Mouse (Mus musculus) c-Kit-positive CD71-positive TER-119-positive erythroid progenitor cells, embryonic 14.5 days (primary cell): ENCODE data around the gene Vmn1r36.
"Not testable (repeated sequence)": the region's sequence is repeated elsewhere in the genome, so short reads cannot be mapped to it uniquely, and the experiment has no call there.

Experiments used
- DNase-seq: peaks from one replicate; pipeline ENCODE4 v3.0.0-alpha.2; 2013; ENCODE audit warnings: low spot score

Vmn1r36 gene

DNA sequence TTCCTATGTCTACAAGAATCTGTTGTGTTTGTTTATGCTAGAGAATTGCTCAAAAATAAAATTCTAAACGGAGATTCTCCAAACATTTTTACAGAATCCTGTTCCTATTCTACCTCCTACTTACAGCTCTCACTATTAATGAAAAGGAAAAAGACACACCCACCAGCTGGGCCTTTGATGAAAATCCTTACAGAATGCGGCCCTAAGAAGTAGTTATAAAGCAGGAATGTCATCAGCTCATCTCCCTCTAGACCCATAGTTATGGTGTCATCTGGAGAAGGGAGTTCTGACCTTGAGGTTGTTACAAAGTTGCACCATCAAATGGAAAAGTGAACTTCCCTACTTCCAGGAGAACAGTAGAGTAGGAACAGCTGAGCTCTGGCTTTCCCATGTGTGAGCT lies at the start of gene Vmn1r36:
TSS of gene Vmn1r36 (minus strand) at position 101 of the 400 bp plus-strand sequence.
- not testable (repeated sequence) for DNase-seq

DNA sequence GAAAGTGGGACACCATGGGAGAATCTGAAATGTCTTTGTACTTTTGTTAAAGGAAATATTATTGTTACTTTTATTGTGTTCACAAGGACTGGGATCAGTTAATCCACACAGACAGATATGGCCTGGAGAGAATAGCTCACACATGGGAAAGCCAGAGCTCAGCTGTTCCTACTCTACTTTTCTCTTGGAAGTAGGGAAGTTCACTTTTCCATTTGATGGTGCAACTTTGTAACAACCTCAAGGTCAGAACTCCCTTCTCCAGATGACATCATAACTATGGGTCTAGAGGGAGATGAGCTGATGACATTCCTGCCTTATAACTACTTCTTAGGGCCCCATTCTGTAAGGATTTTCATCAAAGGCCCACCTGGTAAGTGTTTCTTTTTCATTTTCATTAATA lies 10.1 kb upstream of the Vmn1r36 start, which contains the start of gene Vmn1r37:
TSS of gene Vmn1r37 (plus strand) at position 301 of the 400 bp plus-strand sequence.
- DNase-seq, result not testable (repeated sequence)

DNA sequence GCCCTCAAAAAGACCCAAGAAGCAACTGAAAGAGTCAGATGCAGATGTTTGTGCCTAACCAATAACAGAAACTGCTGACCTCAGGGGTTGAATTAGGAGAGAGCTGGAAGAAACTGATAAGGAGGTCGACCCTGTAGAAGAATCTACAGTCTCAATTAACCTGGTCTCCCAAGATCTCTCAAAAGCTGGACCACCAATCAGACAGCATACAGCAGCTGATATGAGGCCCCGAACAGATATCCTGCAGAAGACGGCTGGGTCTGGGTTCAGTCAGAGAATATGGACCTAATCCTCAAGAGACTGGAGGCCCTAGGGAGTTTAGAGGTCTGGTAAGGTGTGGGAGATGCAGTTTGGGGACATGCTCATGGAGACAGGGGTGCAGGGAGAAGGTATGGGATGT lies 5.1 kb downstream of the Vmn1r36 start:
- DNase-seq, result no peak

DNA sequence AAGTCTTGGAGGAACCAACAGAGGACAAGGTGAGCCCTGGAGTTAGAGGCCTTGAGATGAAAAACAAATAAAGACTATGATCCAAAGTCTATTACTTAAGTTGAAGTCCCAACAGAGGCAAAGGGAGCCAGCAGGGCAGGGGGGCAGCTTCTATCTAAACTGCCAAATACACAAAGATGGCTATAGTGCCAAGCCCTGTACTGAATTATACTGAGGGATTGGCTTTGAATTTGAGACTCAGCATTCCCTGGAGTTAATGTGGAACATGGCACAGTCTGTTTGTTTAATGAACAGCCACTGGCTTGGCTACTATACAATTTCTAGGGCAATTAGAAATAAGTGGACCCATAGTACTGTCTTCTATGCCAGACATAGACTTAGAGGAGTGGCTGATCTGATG lies 10.1 kb downstream of the Vmn1r36 start:
- DNase-seq, result no peak

DNA sequence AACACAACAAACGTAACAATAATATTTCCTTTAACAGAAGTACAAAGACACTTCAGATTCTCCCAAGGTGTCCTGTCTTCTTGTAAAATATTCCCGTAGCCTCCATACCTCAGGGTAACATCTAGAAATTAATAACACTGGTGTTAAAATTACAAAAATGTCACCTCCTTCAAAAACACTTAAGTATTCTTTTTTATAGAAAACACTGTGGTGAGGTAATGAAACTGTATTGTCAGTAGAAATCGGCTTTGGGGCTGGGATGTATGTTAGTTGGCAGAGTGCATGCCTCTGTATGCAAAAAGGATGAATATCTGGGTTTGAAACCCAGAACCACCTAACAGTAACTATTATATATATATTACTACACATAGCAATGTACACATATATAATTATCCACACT lies 33.2 kb downstream of the Vmn1r36 start, which contains the start of gene Vmn1r35:
TSS of gene Vmn1r35 (minus strand) at position 101 of the 400 bp plus-strand sequence.
- no peak for DNase-seq
